Mouse (Mus musculus): ENCODE data around the gene Cux2. TPM values are rescaled to one million over a fixed set of nuclear protein-coding genes. Genes with fewer than 3 reads are reported as not detected.

The Cux2 gene
- total RNA-seq, 2 experiments from 2014 or later: 24.8 to 27.0 TPM

DNA sequence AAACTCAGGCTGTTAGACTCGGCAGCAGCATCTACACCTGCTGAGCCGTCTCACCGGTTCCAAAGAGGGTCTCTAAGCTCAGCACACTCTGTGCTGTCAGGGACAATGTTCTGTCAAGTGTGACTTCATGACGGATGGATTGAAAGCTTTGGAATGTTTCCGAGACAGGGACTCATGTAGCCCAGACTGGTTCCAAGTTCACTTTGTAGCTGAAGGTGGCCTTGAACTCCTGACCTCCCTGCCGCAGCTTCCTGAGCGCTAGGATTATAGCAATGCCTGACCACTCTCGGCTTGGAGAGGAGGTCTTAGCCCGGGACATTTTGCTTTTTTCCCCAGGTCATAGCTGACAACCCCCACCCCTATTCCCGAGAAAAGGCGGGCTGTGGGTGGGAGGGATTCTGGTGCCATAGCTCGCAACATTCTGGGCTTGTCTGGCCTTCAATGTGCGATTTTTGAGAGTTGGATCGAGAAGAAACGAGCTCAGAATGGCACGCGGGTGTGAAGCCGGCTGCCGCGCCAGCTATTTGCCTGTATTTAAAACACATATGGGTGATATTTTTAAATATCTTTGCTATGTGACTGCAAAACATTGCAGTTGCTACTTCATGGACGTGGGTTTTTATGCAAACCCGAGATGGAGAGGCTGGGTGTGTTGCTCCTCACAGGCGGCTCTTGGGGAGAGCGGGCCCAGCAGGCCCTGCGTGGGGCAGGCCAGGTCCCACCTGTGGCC is 13.5 kb upstream of the Cux2 start:
- no peak for DNase-seq
- intact Hi-C loops (cut with DNase I): no loop called here

DNA sequence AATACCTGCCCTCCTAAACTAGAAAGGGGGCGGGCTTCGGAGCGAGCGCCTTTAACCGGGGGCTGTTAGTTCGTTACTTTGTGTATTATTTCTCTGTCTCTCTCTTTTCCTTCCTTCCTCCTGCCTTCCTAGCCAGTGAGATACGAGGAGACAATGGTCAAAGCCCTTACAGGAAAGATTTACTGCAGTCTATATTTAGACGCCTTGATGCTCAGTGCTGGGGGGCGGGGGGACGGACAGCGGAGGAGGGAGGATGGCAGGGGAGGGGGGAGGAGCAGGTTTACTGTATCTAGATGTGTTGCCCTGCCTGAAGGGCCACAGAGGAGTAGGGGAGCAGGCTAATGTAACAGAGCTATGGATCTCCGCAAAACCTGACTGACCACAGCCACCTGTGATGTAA is 12.6 kb upstream of the Cux2 start:
- intact Hi-C loops (cut with DNase I): no loop called here

DNA sequence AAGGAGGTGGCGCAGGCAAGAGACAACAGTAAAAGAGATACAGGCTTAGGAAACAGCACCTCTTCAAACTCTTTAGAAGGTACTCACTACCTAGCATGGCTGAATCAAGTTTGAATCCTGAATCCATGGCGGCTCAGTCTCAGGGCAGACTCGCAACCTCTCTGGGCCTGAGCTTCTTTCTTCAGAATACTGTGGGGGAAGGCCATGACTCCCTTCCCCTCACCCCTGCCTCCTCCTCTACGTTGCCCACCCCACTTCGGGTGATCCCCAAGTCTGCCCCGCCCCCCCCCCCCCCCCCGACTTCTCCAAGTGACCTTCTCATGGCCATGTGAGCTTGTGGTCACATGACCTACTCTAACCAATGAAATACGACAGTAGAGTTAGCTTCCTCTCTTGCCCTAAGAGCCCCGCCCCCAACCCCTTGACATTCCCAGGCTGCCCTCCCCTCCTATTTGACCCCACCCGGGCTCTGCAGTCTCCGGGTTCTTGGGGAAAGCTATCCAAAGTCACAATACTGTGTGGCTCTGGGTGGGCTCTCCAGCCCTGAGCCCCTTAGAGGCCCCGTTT is 10.9 kb upstream of the Cux2 start:
- intact Hi-C loops (cut with DNase I): no loop called here
- no peak for DNase-seq

More for the DNA sequence above, 12.6 kb upstream of the Cux2 start:
- no peak for DNase-seq

DNA sequence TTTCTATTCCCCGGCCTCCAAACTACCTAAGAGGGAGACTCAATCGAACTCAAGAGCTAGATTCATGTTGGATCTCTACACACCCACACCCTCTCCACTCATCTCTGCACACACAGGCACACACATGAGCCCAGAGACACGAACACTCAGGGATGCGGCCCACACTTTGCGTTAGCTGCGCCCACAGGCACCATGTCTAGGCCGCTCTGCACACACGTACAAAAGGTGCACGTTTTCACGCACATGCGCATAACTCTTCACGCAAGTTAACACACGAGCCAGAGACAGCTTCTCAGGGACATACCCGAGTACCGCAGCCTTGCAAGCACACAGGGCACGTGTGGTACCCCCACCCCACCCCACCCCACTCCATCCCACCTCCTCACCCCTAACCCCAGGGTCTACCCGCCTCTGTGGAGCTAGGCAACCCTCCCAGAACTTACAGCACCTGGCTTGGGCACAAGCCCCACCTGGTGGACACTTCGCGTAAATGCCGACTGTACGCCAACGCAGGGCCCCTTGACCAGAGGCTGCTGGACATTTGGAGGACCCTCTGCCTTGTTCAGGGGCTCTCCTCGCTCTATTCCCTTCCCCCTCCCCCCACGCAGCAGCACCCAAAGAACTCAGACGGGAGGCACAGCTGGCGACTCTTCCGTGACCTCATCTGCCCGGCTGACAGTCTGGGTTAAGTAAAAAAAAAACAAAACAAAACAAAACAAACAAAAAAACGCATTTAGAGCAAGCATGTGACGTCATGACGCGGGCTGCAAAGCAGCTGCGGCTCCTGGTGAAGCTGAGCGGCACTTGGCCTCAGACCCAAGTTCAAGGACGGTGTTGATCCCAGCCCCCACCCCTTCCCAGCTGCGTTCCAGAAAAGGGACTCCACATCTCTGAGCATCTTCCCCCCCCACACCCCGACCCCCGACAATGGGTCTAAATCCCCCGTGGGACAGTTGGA is 9.4 kb upstream of the Cux2 start:
- intact Hi-C loops (cut with DNase I): loop anchor here (1.0 to 5.0 kb wide), 2 partner anchors 117 to 187 kb away; no protein-coding TSS in a partner anchor

DNA sequence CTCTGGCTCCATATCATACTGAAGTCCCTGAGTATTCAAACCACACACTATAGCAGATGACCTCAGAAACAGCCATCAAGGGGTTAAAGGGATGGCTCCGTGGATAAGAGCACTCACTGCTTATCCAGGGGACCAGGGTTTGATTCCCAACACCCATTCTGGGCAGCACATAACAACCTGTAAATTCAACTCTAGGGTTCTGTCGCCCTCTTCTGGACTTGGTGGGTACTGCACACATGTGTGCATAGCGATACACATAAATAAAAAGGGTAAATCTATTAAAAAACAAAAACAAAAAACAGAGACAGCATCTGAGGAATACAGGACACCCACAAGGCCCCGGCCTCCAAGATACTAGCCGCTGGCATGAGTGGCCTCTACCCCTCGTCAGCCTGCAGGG is 7.7 kb upstream of the Cux2 start:
- no peak for DNase-seq
- intact Hi-C loops (cut with DNase I): loop anchor here (5.0 kb wide), 1 partner anchor 115 kb away; no protein-coding TSS in a partner anchor

More for the DNA sequence above, 9.4 kb upstream of the Cux2 start:
- peak; percentile 66 to 80 for DNase-seq

DNA sequence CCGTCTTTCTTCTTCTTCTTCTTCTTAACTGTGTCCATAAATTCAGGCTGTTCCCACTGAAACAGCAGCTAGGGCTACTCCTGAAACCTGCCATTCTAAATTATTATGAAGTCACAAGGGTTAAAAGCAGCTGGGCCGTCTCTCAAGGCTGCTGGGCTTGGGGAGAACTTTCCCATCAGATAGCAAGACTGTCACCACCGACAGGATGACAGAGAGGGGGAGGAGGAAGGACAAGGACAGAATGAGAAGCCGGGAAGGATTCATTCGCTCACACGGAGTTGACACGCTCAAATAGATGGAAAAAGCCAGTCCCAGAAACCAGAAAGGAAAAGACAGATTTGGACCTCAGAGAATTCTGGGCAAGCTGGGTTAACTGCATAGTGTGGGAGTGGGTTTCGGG is 6.7 kb upstream of the Cux2 start:
- intact Hi-C loops (cut with DNase I): loop anchor here (5.0 kb wide), 1 partner anchor 114 kb away; no protein-coding TSS in a partner anchor
- no peak for DNase-seq

DNA sequence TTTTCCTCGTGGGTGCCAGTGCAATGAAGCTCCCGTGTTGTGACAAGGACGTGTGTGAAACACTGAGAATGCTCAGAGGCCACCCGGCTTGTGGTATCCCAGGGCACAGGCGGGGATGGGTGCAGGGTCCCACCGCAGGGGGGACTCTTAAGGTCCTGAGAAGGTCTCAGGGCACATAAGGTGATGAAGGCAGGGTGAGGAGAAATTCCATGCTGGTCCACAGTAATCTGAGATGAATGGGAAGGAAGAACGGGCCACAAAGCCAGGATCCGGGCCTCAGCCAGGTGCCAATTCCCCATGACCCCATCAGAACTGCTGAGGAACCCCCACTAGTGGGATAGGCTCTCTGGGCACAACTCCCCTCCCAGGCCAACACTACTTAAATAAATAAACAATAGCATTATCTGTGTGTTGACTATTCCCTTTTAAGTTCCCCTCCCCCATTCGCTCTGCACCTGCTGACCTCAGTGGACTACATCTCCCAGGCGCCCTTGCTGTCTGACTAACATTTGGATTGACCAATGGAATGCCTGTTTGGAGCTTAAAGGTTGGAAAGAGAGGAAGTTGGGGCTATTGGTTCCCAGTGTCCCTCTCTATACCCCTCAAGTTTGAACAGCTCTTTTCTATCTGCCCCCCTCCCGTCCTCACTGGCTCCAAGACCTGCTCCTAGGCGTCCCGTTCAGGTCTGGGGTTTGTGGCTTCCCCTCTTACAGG is 4.4 kb upstream of the Cux2 start:
- intact Hi-C loops (cut with DNase I): no loop called here
- peak; percentile 18 to 62 for DNase-seq

DNA sequence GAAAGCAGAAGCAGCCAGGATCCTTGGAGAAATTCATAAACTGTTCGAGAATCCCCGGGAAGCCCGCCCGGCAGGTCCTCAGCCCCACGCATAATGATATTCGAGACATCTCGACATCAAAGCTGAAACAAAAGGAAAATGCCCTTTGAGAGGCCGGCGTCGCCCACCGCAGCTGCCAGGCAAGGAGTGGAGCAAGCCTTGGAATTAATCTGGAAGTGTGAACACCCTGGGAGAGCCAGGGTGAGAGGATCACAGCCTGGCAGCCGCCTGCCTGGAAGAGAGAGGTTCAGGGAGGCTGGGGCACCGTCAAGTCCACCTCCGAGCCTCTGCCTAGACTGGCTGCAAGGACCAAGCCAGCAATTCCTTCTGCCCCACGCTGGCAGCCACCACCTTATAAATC is 3.7 kb upstream of the Cux2 start:
- intact Hi-C loops (cut with DNase I): no loop called here
- no peak for DNase-seq

DNA sequence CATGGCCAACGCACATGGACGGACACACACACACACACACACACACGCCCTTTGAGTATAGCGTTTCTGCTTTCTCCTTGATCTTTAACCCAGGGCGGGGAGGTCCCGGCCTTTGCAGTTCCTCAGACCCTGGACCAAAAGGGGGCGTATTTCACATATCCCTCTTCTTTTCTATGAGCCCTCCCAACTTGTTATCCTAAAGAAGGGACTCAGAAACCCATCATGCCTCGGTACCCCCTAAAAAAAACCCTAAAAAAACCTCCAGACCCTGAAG is 867 bp upstream of the Cux2 start:
- DNase-seq: no peak
- intact Hi-C loops (cut with DNase I): loop anchor here (2.0 kb wide), 1 partner anchor 38 kb away; no protein-coding TSS in a partner anchor

DNA sequence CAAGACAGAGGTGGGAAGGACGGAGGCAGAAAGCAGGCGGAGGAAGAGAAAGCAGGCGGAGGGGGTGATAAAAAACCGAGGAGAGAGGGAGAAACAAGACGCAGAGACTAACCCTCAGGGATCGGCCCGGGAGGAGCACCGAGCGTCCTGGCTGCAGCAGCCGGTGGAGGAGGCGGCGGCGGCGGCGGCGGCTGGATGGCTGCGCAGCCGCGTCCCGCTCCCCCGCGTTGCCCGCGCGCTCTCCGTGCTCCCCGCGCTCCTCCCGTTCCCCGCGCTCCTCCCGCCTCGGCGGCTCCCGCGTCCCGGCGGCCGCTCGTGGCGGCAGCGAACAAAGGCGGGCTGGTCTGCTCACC is 262 bp downstream of the Cux2 start:
- intact Hi-C loops (cut with DNase I): loop anchor here (2.0 to 5.0 kb wide), 2 partner anchors 39 to 47 kb away; no protein-coding TSS in a partner anchor
- peak; percentile 70 to 75 for DNase-seq

DNA sequence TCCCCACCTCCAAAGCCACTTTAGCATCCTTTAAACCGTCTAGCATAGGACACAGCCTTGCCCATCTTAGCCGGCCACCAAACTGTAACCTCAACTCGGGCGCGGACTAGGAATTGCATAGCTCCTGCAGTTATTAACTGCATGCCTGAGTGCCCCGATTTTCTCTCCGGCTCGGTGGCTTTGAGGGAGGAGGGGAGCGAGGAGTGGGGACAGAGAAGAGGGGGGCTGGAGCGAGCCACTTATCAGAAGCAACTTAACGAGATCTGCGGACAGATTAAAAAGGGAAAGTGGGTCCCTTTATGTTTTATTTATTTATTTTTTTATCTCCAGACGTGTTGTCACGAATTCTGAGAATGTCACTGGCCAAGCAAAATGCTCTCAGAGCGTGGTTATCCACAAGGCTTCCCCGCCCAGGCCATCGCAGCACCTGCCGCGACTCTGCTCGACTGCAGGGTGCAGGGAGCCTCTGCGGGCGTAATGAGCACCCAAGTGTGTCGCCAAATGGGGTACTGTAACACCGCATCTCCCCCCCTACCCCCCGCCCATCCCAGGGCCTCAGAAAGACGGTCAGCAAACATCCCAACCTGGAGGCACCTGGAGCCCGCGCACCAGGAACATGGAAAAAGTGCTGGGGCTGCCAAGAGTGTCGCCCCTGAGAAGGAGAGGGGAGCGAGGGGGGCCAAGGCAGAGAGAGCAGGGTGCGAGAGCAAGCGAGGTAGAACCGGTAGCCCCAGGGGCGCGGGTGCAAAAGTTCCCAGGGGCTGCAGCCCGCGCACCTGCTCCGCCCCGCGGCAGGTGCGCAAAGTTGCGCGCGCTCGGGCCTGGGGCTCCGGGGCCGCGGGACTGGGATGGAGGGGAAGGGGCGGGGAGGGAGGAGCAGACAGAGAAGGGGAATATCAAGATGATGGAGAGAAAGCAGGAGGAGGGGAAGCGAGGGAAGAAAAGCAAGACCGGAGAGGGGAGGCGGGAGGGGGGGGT is 927 bp downstream of the Cux2 start:
- intact Hi-C loops (cut with DNase I): loop anchor here (5.0 kb wide), 1 partner anchor 47 kb away; no protein-coding TSS in a partner anchor
- no peak for DNase-seq

DNA sequence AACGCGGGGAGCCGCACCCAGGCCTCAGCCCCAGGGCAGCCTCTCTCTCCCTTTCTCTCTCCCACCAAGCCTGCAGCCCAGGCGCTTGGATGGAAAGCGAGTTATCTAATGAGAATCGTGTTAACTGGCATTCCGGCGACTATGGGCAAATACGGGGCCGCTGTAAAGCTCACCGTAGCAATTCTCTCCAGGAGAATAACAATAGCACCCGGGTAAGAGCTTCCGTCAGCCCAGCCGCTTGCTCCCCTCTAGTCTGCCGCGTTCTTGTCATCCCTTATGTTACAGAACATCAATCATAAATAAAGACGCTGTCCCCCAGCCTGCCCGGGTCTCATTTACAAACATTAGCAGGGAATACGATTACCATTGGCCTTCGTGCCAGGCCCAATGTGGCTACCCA is 1.6 kb downstream of the Cux2 start:
- intact Hi-C loops (cut with DNase I): loop anchor here (5.0 kb wide), 1 partner anchor 46 kb away; no protein-coding TSS in a partner anchor
- DNase-seq: no peak

DNA sequence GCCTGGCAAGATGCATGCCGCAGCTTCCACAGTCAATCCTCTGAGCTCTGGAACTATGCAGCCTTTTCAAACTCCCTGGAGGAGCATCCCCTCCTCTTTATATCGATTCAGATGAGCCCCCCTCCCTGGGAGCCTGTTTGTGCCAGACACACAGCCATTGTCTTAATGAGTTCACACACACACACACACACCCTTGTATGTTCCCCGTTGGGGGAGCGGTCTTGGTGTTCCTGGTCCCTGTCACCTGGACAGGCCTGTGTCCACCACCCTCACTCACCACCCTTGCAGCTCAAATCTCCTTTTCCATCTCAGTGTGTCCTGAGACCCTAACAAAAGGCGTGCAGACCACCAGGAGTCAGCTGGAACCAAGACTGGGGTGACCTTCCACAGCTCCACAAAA is 2.1 kb downstream of the Cux2 start:
- intact Hi-C loops (cut with DNase I): loop anchor here (5.0 kb wide), 1 partner anchor 45 kb away; no protein-coding TSS in a partner anchor

DNA sequence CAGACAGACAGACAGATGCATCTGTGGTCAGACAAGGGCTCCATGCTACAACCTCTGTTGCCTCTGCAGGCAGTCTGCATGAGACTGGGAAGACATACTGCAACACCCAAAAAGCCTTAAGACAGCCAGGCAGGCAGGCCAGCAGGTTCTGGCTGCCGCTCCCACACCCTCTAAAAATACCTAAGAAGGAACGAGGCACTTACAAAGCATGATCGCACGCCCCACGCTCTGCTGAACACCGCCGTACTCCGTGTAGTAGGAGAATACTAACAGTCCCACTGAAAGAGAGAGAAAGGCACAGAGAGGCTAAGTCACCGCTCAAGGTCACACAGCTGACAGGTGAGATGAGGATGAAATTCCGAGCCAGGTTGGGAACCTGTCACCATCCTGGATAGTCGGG is 6.3 kb downstream of the Cux2 start:
- intact Hi-C loops (cut with DNase I): no loop called here
- no peak for DNase-seq

More for the DNA sequence above, 2.1 kb downstream of the Cux2 start:
- no peak for DNase-seq

DNA sequence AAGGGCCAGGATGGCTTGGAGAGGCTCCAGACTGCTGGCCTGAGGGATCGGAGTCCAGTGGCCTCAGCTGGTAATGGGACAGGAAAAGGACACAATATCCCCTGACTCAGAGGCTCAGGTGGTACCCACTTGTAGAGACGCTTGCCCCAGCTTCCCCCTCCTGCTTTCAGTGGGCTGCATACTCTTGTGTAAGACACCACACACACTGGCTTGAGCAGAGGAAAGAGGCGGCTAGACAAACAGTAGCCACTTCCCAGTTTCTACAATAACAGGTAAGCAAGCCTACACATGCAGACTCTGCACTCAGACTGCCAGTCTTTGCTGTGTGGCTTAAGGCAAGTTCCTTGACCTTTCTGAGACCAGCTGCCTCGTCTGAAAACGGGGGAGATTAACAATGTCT is 14.6 kb downstream of the Cux2 start:
- DNase-seq: no peak
- intact Hi-C loops (cut with DNase I): no loop called here

DNA sequence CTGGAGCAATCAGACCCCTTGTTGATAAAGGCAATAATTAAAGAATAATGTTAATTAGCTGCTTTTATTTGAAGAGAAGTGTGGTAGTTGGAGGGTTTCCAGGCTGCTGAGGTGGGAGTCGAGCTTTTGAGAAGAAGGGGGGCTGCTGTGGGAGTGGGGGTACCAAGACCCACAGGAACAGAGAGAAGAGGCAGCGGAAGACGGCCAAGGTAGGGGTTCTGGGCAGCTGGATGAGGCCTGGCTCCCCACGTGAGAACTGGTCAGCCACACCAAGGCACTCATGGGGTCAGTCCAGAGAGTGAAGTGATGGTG is 16.8 kb downstream of the Cux2 start:
- no peak for DNase-seq
- intact Hi-C loops (cut with DNase I): no loop called here

DNA sequence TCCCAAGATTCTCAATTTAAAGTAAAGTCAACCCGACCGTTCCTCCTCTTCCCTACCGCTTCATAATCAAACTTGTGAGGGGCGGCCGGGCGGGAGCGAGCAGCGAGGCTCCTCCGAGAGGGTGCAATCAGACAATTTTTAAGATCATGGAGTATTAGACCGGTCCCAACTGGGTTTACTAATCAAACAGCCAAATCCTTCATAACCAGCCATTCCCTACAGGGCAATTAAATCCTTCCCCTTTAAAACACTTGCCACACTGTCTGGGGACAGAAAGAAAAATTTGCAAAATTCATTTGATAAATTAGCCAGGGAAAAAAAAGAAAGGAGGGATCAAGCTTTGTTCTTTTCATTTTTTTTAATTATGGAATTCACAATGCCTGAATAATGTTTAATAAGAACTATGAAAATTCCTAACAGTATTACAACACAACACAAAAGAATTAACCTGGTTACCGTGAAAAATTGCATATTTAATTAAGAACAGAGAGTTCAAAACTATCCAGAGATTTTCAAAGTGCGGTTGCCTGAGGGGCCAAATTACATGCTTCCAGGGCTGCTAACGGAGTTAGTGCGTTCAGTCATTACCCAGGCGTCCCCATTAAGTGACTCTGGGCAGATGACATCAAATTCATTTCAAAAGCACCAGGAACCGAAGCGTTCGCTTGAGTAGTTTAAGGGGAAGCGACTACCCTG is 17.3 kb downstream of the Cux2 start:
- DNase-seq: no peak
- intact Hi-C loops (cut with DNase I): no loop called here

DNA sequence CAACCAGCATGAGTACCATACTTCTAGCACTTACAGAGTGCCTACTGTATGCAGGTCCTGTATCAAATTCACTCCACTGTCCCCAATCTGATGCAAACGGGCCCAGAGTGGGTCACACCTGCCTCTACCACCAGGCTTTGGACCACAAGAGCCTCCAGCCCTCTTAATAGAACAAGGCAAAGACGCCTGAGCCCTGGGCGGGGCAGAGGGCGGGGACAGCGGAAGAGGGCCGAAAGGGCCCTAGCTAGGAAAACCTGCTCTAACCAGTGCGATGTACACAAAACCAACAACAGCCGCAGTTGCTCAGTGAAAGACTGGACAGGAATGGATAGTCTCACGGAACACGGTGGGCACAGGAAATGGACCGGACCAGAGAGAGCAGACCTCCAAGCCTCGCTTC is 18.8 kb downstream of the Cux2 start:
- DNase-seq: no peak
- intact Hi-C loops (cut with DNase I): no loop called here

DNA sequence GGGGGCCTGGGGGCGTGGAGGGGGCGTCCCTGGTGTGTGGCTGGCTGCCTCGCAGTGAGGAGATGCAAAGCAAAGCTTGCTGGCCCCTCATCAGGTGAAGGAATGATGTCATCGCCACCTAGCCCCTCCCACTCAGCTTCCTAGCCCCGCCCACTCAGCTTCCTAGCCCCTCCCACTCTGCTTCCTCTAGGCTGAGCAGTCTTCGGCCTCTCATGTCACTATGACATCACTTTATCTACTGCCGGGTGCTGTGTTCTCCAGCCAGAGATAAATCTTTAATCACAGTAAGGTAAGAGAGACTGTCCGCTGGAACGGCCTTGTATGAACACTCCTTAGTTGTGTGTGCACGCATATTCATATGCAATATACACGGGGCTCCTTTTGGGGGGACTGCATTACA is 19.3 kb downstream of the Cux2 start:
- no peak for DNase-seq
- intact Hi-C loops (cut with DNase I): no loop called here

All from heart, postnatal 14 days (tissue).